Mouse (Mus musculus) olfactory bulb, adult 2 months (tissue): ENCODE data around the gene Glis3. TPM values are rescaled to one million over a fixed set of nuclear protein-coding genes. Genes with fewer than 3 reads are reported as not detected.

ENCODE experiments used
- H3K27ac ChIP-seq: fragments of 200-500 bp; 2 replicates; pipeline ENCODE4 v1.5.1; 2012; ENCODE audit warnings: low read depth, low read length; ENCODE audit not compliant: insufficient read depth
- H3K4me1 ChIP-seq: fragments of 200-500 bp; 2 replicates; pipeline ENCODE4 v1.6.1; 2012; ENCODE audit warnings: low read length; ENCODE audit not compliant: control insufficient read depth, insufficient read depth
- H3K4me3 ChIP-seq: fragments of 200-500 bp; 2 replicates; pipeline ENCODE4 v1.5.1; 2012; ENCODE audit warnings: mild to moderate bottlenecking, low read depth, low read length, moderate library complexity; ENCODE audit not compliant: insufficient read depth
- CTCF ChIP-seq: fragments of 200-500 bp; IDR thresholded peaks from 2 replicates; pipeline ENCODE4 v1.5.1; 2012; ENCODE audit warnings: low read depth, mild to moderate bottlenecking, low read length, moderate library complexity; ENCODE audit not compliant: insufficient read depth
- POLR2A ChIP-seq: fragments of 200-500 bp; IDR thresholded peaks from 2 replicates; pipeline ENCODE4 v1.6.1; 2012; ENCODE audit warnings: mild to moderate bottlenecking, low read depth, low read length, moderate library complexity; ENCODE audit not compliant: insufficient read depth
- WGBS: fragments of 180-500 bp; shearing (Covaris S2); methylation state at CpG from one replicate; pipeline ENCODE4 v1.1.7; 2018; 5-methylcytosine and 5-hydroxymethylcytosine counted together
- polyA plus RNA-seq: library from polyadenylated mRNA; stranded (reverse); fragments of >200 nt; gene quantifications from 2 replicates; pipeline ENCODE4 v1.2.4, GENCODE M21; 2012; ENCODE audit warnings: low replicate concordance; ENCODE audit not compliant: missing spikeins, insufficient read depth, insufficient read length

The Glis3 gene
- polyA plus RNA-seq, 1 experiment, result not detected

DNA sequence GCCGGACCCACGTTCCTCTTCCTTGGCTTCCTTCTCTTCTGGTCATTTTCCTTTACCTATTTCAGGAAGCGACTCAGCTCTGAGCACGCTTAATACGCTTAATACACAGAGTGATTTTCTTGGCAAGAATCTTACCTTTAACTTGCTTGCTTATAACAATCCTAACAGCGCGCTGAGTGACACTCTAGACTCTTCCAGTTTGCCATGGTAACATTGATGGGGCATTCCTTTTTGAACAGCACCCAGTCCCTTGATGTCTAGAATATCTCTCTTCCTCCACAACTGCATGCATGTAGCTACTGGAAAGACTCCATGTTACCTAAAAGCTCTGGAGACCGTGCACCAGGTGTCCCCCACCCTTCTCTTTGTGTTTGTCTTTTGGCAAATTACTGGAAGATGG lies 225.5 kb downstream of the Glis3 start:
- WGBS, result 78% methylated on average over 8 of the region's 8 CpGs
- Histone ChIP-seq H3K4me1 (no peaks in the 10 kb centered on the region), H3K4me3 (no peak overlapping the region), H3K27ac (no peak overlapping the region)
- TF ChIP-seq POLR2A (no peak), CTCF (no peak)

- H3K4me1 ChIP-seq, result no peaks in the 10 kb centered on the region
- no peak overlapping the region for H3K27ac ChIP-seq
- no peak overlapping the region for H3K4me3 ChIP-seq
- TF ChIP-seq POLR2A, result no peak
- TF ChIP-seq CTCF, result no peak
- 64% methylated on average over 12 of the region's 12 CpGs for WGBS
These were observed 226.8 kb downstream of the Glis3 start for GRCm38 (mm10) chr19:28452951-28453520.

GRCm38 (mm10) chr19:28448811-28449210 lies 231.1 kb downstream of the Glis3 start:
- no peak overlapping the region for H3K4me3 ChIP-seq
- TF ChIP-seq CTCF (no peak), POLR2A (no peak)
- H3K4me1 ChIP-seq, result no peaks in the 10 kb centered on the region
- 90% methylated on average over 4 of the region's 4 CpGs for WGBS
- no peak overlapping the region for H3K27ac ChIP-seq

- WGBS, result 89% methylated on average over 4 of the region's 4 CpGs
- H3K27ac ChIP-seq, result no peak overlapping the region
- TF ChIP-seq POLR2A (no peak), CTCF (no peak)
- no peak overlapping the region for H3K4me3 ChIP-seq
- H3K4me1 ChIP-seq, result no peaks in the 10 kb centered on the region
These were observed 237.7 kb downstream of the Glis3 start for GRCm38 (mm10) chr19:28442161-28442560.

DNA sequence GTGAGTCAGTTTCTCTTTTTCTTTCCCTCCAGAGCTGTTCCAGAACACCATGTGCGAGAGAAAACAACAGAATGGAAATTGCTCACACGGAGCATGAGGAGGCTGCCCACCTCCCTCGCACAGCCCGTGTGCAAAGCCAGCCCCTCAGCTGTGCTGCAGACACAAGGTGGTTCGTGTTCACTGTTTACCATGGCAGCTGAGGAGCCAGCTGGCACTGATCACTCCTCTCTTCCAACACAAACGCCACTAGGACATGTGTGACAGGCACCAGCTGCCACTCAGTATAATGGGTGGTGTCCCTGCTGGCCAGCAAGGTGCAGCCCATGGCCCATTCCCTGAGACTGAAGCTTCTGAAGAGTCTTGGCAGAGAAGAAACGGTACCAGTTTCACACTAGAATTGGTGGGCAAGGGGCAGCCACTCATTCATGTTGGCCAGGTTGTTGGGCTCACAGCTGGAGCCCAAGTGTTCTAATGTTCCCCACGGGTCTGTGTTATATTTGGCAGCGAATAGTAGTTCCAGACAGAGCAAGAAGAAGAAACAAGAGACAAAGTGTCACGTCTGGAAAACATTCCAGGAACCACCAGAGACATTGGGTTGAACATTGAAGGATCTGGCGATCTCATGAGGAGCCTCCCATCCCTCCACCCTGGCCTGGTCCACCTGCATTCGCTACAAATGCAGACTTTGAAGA lies 243.3 kb downstream of the Glis3 start:
- WGBS, result 57% methylated on average over 12 of the region's 12 CpGs
- TF ChIP-seq CTCF (no peak), POLR2A (no peak)
- Histone ChIP-seq H3K4me1 (peaks cover 4% of the 10 kb centered on the region; the same call in 1 of the 2 replicates), H3K4me3 (no peak overlapping the region), H3K27ac (no peak overlapping the region)

DNA sequence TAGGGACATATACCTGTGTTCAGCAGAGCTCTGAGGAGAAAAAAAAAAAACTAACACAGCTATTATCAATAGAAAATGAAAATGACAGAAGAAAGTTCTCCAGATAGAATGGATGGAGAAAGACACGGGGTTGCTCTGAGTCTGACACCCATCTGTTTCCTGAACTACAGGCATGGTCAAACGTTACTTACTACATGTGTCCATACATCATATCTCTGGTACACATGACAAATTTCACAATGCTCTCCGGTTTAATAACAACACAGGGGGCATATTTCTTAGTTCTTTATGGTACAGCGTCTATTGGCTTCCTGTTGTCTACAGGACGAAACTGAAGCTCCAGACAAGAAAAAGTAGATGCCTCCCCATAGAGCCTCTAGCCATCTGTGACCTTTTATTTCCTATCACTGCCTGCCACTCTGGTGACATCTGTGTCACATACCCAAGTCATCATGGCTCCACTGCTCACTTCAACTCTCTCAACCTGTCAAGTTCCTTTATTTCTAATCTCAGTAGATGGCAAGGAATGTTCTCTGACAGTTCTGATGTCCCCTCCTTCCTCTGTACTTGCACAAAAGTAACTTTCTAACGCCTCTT lies 251.6 kb downstream of the Glis3 start:
- Histone ChIP-seq H3K4me1 (no peaks in the 10 kb centered on the region), H3K27ac (no peak overlapping the region), H3K4me3 (no peak overlapping the region)
- WGBS, result 93% methylated on average over 6 of the region's 6 CpGs
- TF ChIP-seq POLR2A, result no peak
- TF ChIP-seq CTCF, result no peak

GRCm38 (mm10) chr19:28424180-28424579 lies 255.7 kb downstream of the Glis3 start:
- H3K4me1 ChIP-seq, result no peaks in the 10 kb centered on the region
- H3K4me3 ChIP-seq, result no peak overlapping the region
- TF ChIP-seq CTCF, result no peak
- TF ChIP-seq POLR2A, result no peak
- 96% methylated on average over 5 of the region's 5 CpGs for WGBS
- H3K27ac ChIP-seq, result no peak overlapping the region

- 88% methylated on average over 9 of the region's 9 CpGs for WGBS
- TF ChIP-seq POLR2A (no peak), CTCF (no peak)
These were observed 256.9 kb downstream of the Glis3 start for GRCm38 (mm10) chr19:28422939-28423338.

GRCm38 (mm10) chr19:28416069-28416468 lies 263.8 kb downstream of the Glis3 start:
- WGBS, result 92% methylated on average over 5 of the region's 5 CpGs
- TF ChIP-seq CTCF (no peak), POLR2A (no peak)
- Histone ChIP-seq H3K4me1 (no peaks in the 10 kb centered on the region), H3K4me3 (no peak overlapping the region), H3K27ac (no peak overlapping the region)

More at GRCm38 (mm10) chr19:28422939-28423338, 256.9 kb downstream of the Glis3 start:
- H3K27ac ChIP-seq, result no peak overlapping the region
- H3K4me3 ChIP-seq, result no peak overlapping the region
- no peaks in the 10 kb centered on the region for H3K4me1 ChIP-seq

DNA sequence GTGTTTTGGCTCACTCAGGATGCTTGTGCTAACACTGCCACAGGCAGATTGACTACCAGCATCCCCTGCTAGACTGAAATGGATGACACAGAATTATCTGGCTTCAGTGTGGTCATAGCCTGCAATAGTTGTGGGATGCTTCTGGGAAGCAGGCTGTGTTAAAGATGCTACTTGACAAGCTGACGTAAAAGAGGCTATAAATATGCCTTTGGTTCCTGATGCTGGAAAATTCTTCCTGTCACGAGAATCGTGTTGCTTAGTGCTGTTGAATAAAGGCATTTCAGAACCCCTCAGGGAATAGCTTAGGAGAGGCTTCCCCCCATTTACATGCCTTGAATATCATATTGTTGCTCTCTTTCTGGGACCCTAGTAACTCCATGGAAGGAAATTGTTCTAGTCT lies 271.1 kb downstream of the Glis3 start:
- Histone ChIP-seq H3K27ac (no peak overlapping the region), H3K4me3 (no peak overlapping the region), H3K4me1 (no peaks in the 10 kb centered on the region)
- TF ChIP-seq POLR2A (no peak), CTCF (no peak)
- WGBS, result 39% methylated on average over 3 of the region's 3 CpGs
